Mouse (Mus musculus) E14TG2a.4 (cell line): ENCODE measurements around the gene Foxp2.

Experiments used
- H3K27me3 ChIP-seq: 2 replicates; pipeline ENCODE4 v1.6.1; 2014; ENCODE audit warnings: low read length, control low read depth; ENCODE audit not compliant: insufficient read depth
- H3K36me3 ChIP-seq: 2 replicates; pipeline ENCODE4 v1.6.1; 2014; ENCODE audit warnings: low read length, control low read depth; ENCODE audit not compliant: insufficient read depth
- H3K4me1 ChIP-seq: replicated peaks from 2 replicates; pipeline ENCODE4 v1.6.1; 2014; ENCODE audit warnings: low read depth, low read length, control low read depth
- H3K4me3 ChIP-seq: replicated peaks from 2 replicates; pipeline ENCODE4 v1.5.1; 2014; ENCODE audit warnings: mild to moderate bottlenecking, low read length
- H3K9me3 ChIP-seq: 2 replicates; pipeline ENCODE4 v1.6.1; 2014; ENCODE audit warnings: low read length, control low read depth
- CTCF ChIP-seq: conservative IDR thresholded peaks from 2 replicates; pipeline ENCODE4 v1.5.1; 2014; ENCODE audit warnings: low read length
- NANOG ChIP-seq: IDR thresholded peaks from 2 replicates; pipeline ENCODE4 v1.6.1; 2014; ENCODE audit warnings: borderline replicate concordance, low read length, mixed read lengths
- POU5F1 ChIP-seq: IDR thresholded peaks from 2 replicates; pipeline ENCODE4 v1.6.1; 2014; ENCODE audit warnings: low read length, borderline replicate concordance

Gene Foxp2

DNA sequence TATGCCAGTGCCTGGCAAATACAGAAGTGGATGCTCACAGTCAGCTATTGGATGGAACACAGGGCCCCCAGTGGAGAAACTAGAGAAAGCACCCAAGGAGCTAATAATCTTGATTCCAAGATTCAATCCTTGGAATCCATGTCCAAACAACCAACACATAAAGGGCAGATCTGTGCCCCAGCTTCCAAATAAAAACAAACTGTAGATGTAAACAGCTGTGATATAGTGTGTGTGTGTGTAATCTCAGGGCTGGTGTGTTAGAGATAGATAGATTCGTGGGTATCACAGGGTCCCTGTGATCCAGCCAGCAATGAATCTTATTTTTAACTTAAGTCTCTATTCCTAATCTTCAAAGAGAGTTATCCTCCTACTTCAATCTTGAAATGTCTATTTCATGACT, 107.0 kb downstream of the Foxp2 start:
- Histone ChIP-seq H3K4me3 (no peak overlapping the region), H3K4me1 (no peaks in the 10 kb centered on the region), H3K36me3 (no peaks in the 10 kb centered on the region), H3K27me3 (no peaks in the 10 kb centered on the region), H3K9me3 (no peaks in the 10 kb centered on the region)
- TF ChIP-seq NANOG (no peak), CTCF (no peak), POU5F1 (no peak)

GRCm38 (mm10) chr6:15028488-15028887, 127.3 kb downstream of the Foxp2 start:
- no peaks in the 10 kb centered on the region for H3K36me3 ChIP-seq
- H3K27me3 ChIP-seq, result no peaks in the 10 kb centered on the region
- no peaks in the 10 kb centered on the region for H3K9me3 ChIP-seq
- H3K4me3 ChIP-seq, result no peak overlapping the region
- TF ChIP-seq NANOG (no peak), CTCF (no peak), POU5F1 (no peak)
- no peaks in the 10 kb centered on the region for H3K4me1 ChIP-seq

- no peaks in the 10 kb centered on the region for H3K27me3 ChIP-seq
- no peak for TF ChIP-seq NANOG
- TF ChIP-seq CTCF, result no peak
- no peak for TF ChIP-seq POU5F1
- no peaks in the 10 kb centered on the region for H3K36me3 ChIP-seq
- H3K4me3 ChIP-seq, result no peak overlapping the region
- no peaks in the 10 kb centered on the region for H3K4me1 ChIP-seq
- H3K9me3 ChIP-seq, result no peaks in the 10 kb centered on the region
These were observed 128.4 kb downstream of the Foxp2 start for GRCm38 (mm10) chr6:15029446-15030125.

DNA sequence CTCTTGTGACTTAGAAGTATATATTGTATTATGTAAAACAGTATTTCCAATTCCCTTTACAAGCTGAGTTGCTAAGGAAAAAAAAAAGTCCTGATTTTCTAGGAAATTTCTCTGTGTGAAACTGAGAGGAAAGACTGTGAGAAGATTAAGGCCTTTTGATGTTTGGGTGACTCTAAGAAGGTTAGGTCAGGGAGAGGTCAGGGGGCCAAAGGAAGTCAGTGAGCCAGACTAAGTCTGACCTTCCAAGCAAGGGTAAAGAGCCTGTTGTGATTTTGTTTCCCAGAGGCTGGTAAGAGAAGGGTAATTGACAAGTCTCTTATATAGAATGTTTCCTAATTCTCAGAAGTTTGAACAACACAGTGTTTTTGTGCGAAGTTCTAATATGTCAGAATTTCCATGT, 162.1 kb downstream of the Foxp2 start:
- TF ChIP-seq CTCF (no peak), POU5F1 (no peak), NANOG (no peak)
- no peak overlapping the region for H3K4me3 ChIP-seq
- H3K9me3 ChIP-seq, result no peaks in the 10 kb centered on the region
- no peaks in the 10 kb centered on the region for H3K36me3 ChIP-seq
- H3K4me1 ChIP-seq, result no peaks in the 10 kb centered on the region
- no peaks in the 10 kb centered on the region for H3K27me3 ChIP-seq

DNA sequence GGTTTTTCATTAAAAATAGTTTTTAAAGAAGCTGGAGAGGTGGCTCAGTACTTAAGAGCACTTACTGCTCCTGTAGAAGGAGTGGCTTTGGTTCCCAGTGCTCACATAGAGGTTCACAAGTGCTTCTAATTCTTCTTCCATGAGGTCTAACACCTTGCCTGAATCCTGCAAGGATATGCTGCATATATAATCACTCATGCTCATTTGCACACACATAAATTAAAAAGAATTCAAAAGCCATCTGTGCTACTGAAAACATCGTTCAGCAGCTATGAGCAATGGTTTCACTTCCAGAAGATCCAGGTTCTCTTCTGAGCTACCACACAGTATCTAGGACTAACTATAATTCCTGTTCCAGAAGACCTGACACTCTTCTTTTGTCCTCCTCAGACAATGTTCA, 200.4 kb downstream of the Foxp2 start:
- H3K27me3 ChIP-seq, result no peaks in the 10 kb centered on the region
- H3K9me3 ChIP-seq, result no peaks in the 10 kb centered on the region
- H3K4me3 ChIP-seq, result no peak overlapping the region
- no peaks in the 10 kb centered on the region for H3K36me3 ChIP-seq
- H3K4me1 ChIP-seq, result no peaks in the 10 kb centered on the region
- no peak for TF ChIP-seq CTCF
- TF ChIP-seq NANOG, result no peak
- TF ChIP-seq POU5F1, result no peak

DNA sequence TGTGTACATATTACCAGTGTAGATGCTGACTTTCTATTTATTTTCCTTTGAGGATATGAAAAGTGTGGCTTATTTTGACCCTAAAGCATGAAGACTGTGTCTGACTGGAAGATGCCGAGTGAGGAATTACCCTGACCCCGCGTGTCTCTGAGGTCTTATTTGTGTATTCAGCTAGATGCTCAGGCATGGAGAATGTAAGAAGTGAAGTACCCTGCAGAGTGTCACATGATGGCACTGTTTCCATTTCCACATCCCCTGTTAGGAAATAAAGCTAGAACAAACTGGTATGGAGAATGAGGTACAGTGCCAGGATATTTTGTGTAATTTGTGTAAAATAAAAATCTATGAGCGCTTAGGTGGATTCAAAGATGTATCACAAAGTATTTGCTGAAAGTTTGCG, 219.8 kb downstream of the Foxp2 start:
- Histone ChIP-seq H3K27me3 (no peaks in the 10 kb centered on the region), H3K36me3 (no peaks in the 10 kb centered on the region), H3K9me3 (no peaks in the 10 kb centered on the region), H3K4me3 (no peak overlapping the region), H3K4me1 (no peaks in the 10 kb centered on the region)
- no peak for TF ChIP-seq NANOG
- TF ChIP-seq POU5F1, result no peak
- no peak for TF ChIP-seq CTCF

DNA sequence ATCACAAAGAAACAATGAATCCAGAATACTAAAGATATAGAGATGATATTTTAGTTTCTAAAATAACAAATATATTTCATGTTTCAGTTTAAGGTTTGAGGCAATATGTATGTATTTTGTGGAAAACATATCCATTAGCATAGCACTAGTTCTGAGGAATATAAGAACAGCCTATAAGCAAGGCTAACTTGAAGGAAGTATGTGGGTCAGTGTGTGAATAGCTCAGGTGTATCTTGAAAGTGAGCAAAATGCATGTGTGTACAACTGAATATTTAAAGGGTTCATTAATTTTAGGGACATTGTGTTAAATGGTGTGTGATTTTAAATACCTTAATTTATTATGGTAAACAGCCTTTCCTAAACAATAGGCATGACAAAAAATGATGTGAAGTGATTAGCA, 220.2 kb downstream of the Foxp2 start:
- H3K36me3 ChIP-seq, result no peaks in the 10 kb centered on the region
- TF ChIP-seq POU5F1 (no peak), CTCF (no peak), NANOG (no peak)
- H3K27me3 ChIP-seq, result no peaks in the 10 kb centered on the region
- no peak overlapping the region for H3K4me3 ChIP-seq
- H3K9me3 ChIP-seq, result no peaks in the 10 kb centered on the region
- H3K4me1 ChIP-seq, result no peaks in the 10 kb centered on the region

- Histone ChIP-seq H3K4me1 (no peaks in the 10 kb centered on the region), H3K9me3 (no peaks in the 10 kb centered on the region), H3K4me3 (no peak overlapping the region), H3K36me3 (no peaks in the 10 kb centered on the region), H3K27me3 (no peaks in the 10 kb centered on the region)
- TF ChIP-seq POU5F1 (no peak), NANOG (no peak), CTCF (no peak)
These were observed 229.0 kb downstream of the Foxp2 start for GRCm38 (mm10) chr6:15130142-15130541.

DNA sequence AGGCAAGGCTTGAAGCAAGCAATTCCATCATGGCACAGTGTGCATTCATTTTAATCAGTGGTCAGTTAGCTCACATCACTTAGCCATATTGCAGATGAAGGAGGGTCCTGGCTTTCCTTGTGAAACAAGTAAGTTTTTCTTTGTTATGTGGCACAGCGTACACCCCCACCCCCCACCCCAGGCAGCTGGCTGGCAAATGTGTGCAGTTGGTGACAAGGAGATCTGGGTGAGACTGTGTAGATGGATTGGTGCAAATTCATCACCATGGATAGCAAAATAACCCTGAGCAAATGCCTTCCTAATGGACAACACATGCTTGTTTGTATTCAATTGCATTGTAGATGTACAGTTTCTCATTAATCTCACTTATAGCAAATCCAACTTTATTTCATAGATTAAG, 240.9 kb downstream of the Foxp2 start:
- no peaks in the 10 kb centered on the region for H3K27me3 ChIP-seq
- no peak overlapping the region for H3K4me3 ChIP-seq
- no peak for TF ChIP-seq POU5F1
- no peak for TF ChIP-seq CTCF
- TF ChIP-seq NANOG, result no peak
- no peaks in the 10 kb centered on the region for H3K9me3 ChIP-seq
- no peaks in the 10 kb centered on the region for H3K36me3 ChIP-seq
- H3K4me1 ChIP-seq, result no peaks in the 10 kb centered on the region
